Comparison of ENCODE assay signal across 19 mouse cellular contexts in genomic region chr11:20680781-20681180, GRCm38 (mm10).
DNase-seq lines count a peak whose midpoint lies in the region.
"Had no signal": no experiment of that assay in that cellular context is flagged by ENCODE, and none has a peak within 500 bp of the region (broad histone marks: within the 10 kb centered on the region; RNA-seq: fewer than 3 reads in every experiment).

No protein-coding gene starts in this region.

- 78% methylated on average over 5 of the region's 5 CpGs for WGBS in heart, embryonic 10.5 days

- H3K4me1 ChIP-seq in heart, embryonic 10.5 days, result no peaks in the 10 kb centered on the region
- H3K4me1 ChIP-seq: embryonic facial prominence, embryonic 13.5 days; embryonic facial prominence, embryonic 15.5 days; forebrain, embryonic 10.5 days; forebrain, embryonic 12.5 days had no signal

- H3K9me3 ChIP-seq in heart, embryonic 10.5 days, result no peaks in the 10 kb centered on the region
- H3K9me3 ChIP-seq: embryonic facial prominence, embryonic 13.5 days; embryonic facial prominence, embryonic 15.5 days; forebrain, embryonic 10.5 days; forebrain, embryonic 12.5 days had no signal

- H3K27me3 ChIP-seq in heart, embryonic 10.5 days (ENCODE audit: insufficient read depth, poor library complexity, severe bottlenecking), result no peaks in the 10 kb centered on the region
- H3K27me3 ChIP-seq: embryonic facial prominence, embryonic 13.5 days; embryonic facial prominence, embryonic 15.5 days had no signal

- no peak overlapping the region for H3K27ac ChIP-seq in heart, embryonic 10.5 days
- H3K27ac ChIP-seq: embryonic facial prominence, embryonic 13.5 days; embryonic facial prominence, embryonic 15.5 days; forebrain, embryonic 10.5 days; forebrain, embryonic 12.5 days had no signal

- H3K36me3 ChIP-seq in heart, embryonic 10.5 days, result no peaks in the 10 kb centered on the region
- H3K36me3 ChIP-seq: embryonic facial prominence, embryonic 15.5 days had no signal

- H3K4me3 ChIP-seq in heart, embryonic 10.5 days, result no peak overlapping the region
- H3K4me3 ChIP-seq: embryonic facial prominence, embryonic 13.5 days; embryonic facial prominence, embryonic 15.5 days; erythroblast, embryonic 14.5 days; forebrain, embryonic 10.5 days; forebrain, embryonic 12.5 days had no signal

- peak; percentile 66 for DNase-seq in heart, embryonic 10.5 days (ENCODE audit: low spot score)
- no peak for DNase-seq in heart, adult 18-20 months
- peak; percentile 6 for DNase-seq in thymus, postnatal 4 days
- no peak for DNase-seq in thymus, postnatal 0 days (ENCODE audit: low spot score)
- DNase-seq: adrenal gland, adult 2 months; adrenal gland, postnatal 10 days; adrenal gland, postnatal 25 days; cerebellum, adult 11 months; cerebellum, adult 18-20 months; cerebellum, adult 8-10 months; cerebellum, adult 9-11 months; cerebellum, postnatal 14 days; cerebellum, postnatal 36 days; embryo, embryonic 11 days had no signal

Comparison
In these comparisons a context has a peak if more than half of its experiments do, and no peak if none do; other contexts are left out.
1. DNase-seq: peak in heart, embryonic 10.5 days (single experiment) and thymus, postnatal 4 days (single experiment); none in heart, adult 18-20 months (0 of 2) and thymus, postnatal 0 days (single experiment).